Mouse (Mus musculus) MEL (cell line): ENCODE results near the gene Tbc1d2b. TPM values are rescaled to one million over a fixed set of nuclear protein-coding genes. Genes with fewer than 3 reads are reported as not detected.

Experiments used
- DNase-seq: peaks from one replicate; pipeline ENCODE4 v3.0.0; 2011; ENCODE audit warnings: low read depth, low spot score
- H3K27ac ChIP-seq: 2 replicates; pipeline ENCODE4 v1.5.1; 2012; ENCODE audit warnings: low read depth, mild to moderate bottlenecking, control low read depth, low read length, moderate library complexity; ENCODE audit not compliant: control insufficient read depth
- H3K27me3 ChIP-seq, 2 experiments: fragments of 150-350 bp in 1 of 2; sonication (generic) in 1 of 2; 2 replicates each; pipeline ENCODE4 v1.6.1; 2012; ENCODE audit warnings: low read length in 2 of 2, mild to moderate bottlenecking in 2 of 2, improper control_type of control experiment in 1 of 2, moderate library complexity in 1 of 2; ENCODE audit not compliant: insufficient read depth in 2 of 2, control insufficient read depth in 1 of 2
- H3K36me3 ChIP-seq, 2 experiments: 2 replicates each; pipeline ENCODE4 v1.6.1; 2012 to 2014; ENCODE audit warnings: low read length in 2 of 2, improper control_type of control experiment in 1 of 2, inconsistent platforms in 1 of 2, mild to moderate bottlenecking in 1 of 2; ENCODE audit not compliant: insufficient read depth in 2 of 2, control insufficient read depth in 1 of 2
- H3K4me1 ChIP-seq, 2 experiments: fragments of 150-350 bp in 1 of 2; sonication (generic) in 1 of 2; 2 replicates each; pipeline ENCODE4 v1.6.1; 2012; ENCODE audit warnings: low read length in 2 of 2, improper control_type of control experiment in 1 of 2, mild to moderate bottlenecking in 1 of 2; ENCODE audit not compliant: insufficient read depth in 2 of 2, control insufficient read depth in 1 of 2
- H3K4me3 ChIP-seq, 2 experiments: fragments of 150-350 bp in 1 of 2; sonication (generic) in 1 of 2; 2 replicates each; pipeline ENCODE4 v1.5.1; 2012; ENCODE audit warnings: low read depth in 2 of 2, low read length in 2 of 2, mild to moderate bottlenecking in 2 of 2, moderate library complexity in 2 of 2, control low read depth in 1 of 2, improper control_type of control experiment in 1 of 2; ENCODE audit not compliant: control insufficient read depth in 1 of 2, insufficient read depth in 1 of 2
- H3K79me2 ChIP-seq: 2 replicates; pipeline ENCODE4 v1.6.1; 2012; ENCODE audit warnings: mild to moderate bottlenecking, low read length, moderate library complexity; ENCODE audit not compliant: control insufficient read depth, poor library complexity, insufficient read depth
- H3K9ac ChIP-seq: 2 replicates; pipeline ENCODE4 v1.6.1; 2012; ENCODE audit warnings: low read depth, mild to moderate bottlenecking, control low read depth, low read length, moderate library complexity; ENCODE audit not compliant: control insufficient read depth, poor library complexity, severe bottlenecking
- H3K9me3 ChIP-seq: fragments of 150-350 bp; sonication (generic); replicated peaks from 2 replicates; pipeline ENCODE4 v1.6.1; 2012; ENCODE audit warnings: mild to moderate bottlenecking, low read length, improper control_type of control experiment, moderate library complexity; ENCODE audit not compliant: insufficient read depth
- CHD1 ChIP-seq: IDR thresholded peaks from 2 replicates; pipeline ENCODE4 v1.6.1; 2012; ENCODE audit warnings: low read depth, mild to moderate bottlenecking, inconsistent platforms, low read length, improper control_type of control experiment
- ELF1 ChIP-seq: IDR thresholded peaks from 2 replicates; pipeline ENCODE4 v1.6.1; 2014; ENCODE audit warnings: low read depth, mild to moderate bottlenecking, inconsistent platforms, low read length, improper control_type of control experiment, moderate library complexity
- EP300 ChIP-seq, 2 experiments: IDR thresholded peaks; 2 replicates each; pipeline ENCODE4 v1.6.1; 2011; ENCODE audit warnings: improper control_type of control experiment in 2 of 2, low read length in 2 of 2, low read depth in 1 of 2, mild to moderate bottlenecking in 1 of 2
- GABPA ChIP-seq: IDR thresholded peaks from 2 replicates; pipeline ENCODE4 v1.6.1; 2012; ENCODE audit warnings: low read depth, mild to moderate bottlenecking, inconsistent platforms, low read length, improper control_type of control experiment, moderate library complexity
- GATA1 ChIP-seq: IDR thresholded peaks from 2 replicates; pipeline ENCODE4 v1.6.1; 2011; ENCODE audit warnings: low read depth, low read length, improper control_type of control experiment
- HCFC1 ChIP-seq: IDR thresholded peaks from 2 replicates; pipeline ENCODE4 v1.6.1; 2012; ENCODE audit warnings: low read depth, mild to moderate bottlenecking, inconsistent platforms, low read length, improper control_type of control experiment, moderate library complexity
- JUND ChIP-seq: IDR thresholded peaks from 2 replicates; pipeline ENCODE4 v1.6.1; 2011; ENCODE audit warnings: low read depth, mild to moderate bottlenecking, improper control_type of control experiment, low read length
- KAT2A ChIP-seq: conservative IDR thresholded peaks from 2 replicates; pipeline ENCODE4 v1.6.1; 2012; ENCODE audit warnings: low read depth, low read length, improper control_type of control experiment, inconsistent platforms
- MAX ChIP-seq: IDR thresholded peaks from 2 replicates; pipeline ENCODE4 v1.6.1; 2011; ENCODE audit warnings: low read length, improper control_type of control experiment
- MXI1 ChIP-seq: IDR thresholded peaks from 2 replicates; pipeline ENCODE4 v1.6.1; 2011; ENCODE audit warnings: mild to moderate bottlenecking, low read depth, low read length, improper control_type of control experiment
- NELFE ChIP-seq: IDR thresholded peaks from 2 replicates; pipeline ENCODE4 v1.6.1; 2011; ENCODE audit warnings: low read depth, low read length, improper control_type of control experiment
- NRF1 ChIP-seq: IDR thresholded peaks from 2 replicates; pipeline ENCODE4 v1.6.1; 2014; ENCODE audit warnings: low read depth, mild to moderate bottlenecking, inconsistent platforms, low read length, improper control_type of control experiment, moderate library complexity; ENCODE audit not compliant: poor library complexity, insufficient read depth, severe bottlenecking
- POLR2AphosphoS2 ChIP-seq: IDR thresholded peaks from 2 replicates; pipeline ENCODE4 v1.6.1; 2011; ENCODE audit warnings: low read length, improper control_type of control experiment
- POLR2AphosphoS5 ChIP-seq: IDR thresholded peaks from 2 replicates; pipeline ENCODE4 v1.6.1; 2012; ENCODE audit warnings: low read depth, borderline replicate concordance, mild to moderate bottlenecking, inconsistent platforms, low read length, moderate library complexity, mixed read lengths
- RAD21 ChIP-seq: IDR thresholded peaks from 2 replicates; pipeline ENCODE4 v1.6.1; 2011; ENCODE audit warnings: mild to moderate bottlenecking, low read depth, low read length, improper control_type of control experiment
- RCOR1 ChIP-seq: IDR thresholded peaks from 2 replicates; pipeline ENCODE4 v1.6.1; 2012; ENCODE audit warnings: low read depth, mild to moderate bottlenecking, inconsistent platforms, low read length, improper control_type of control experiment
- TAL1 ChIP-seq: IDR thresholded peaks from 2 replicates; pipeline ENCODE4 v1.6.1; 2012; ENCODE audit warnings: mild to moderate bottlenecking, inconsistent platforms, low read length, moderate library complexity, mixed read lengths
- TBP ChIP-seq: IDR thresholded peaks from 2 replicates; pipeline ENCODE4 v1.8.0; 2011; ENCODE audit warnings: low read depth, low read length, improper control_type of control experiment
- UBTF ChIP-seq: IDR thresholded peaks from 2 replicates; pipeline ENCODE4 v1.6.1; 2012; ENCODE audit warnings: low read depth, mild to moderate bottlenecking, inconsistent platforms, low read length, improper control_type of control experiment, moderate library complexity, borderline replicate concordance; ENCODE audit not compliant: insufficient read depth
- USF1 ChIP-seq: IDR thresholded peaks from 2 replicates; pipeline ENCODE4 v1.6.1; 2014; ENCODE audit warnings: low read depth, mild to moderate bottlenecking, inconsistent platforms, low read length, improper control_type of control experiment, moderate library complexity
- USF2 ChIP-seq, 2 experiments: IDR thresholded peaks; 2 replicates each; pipeline ENCODE4 v1.6.1; 2011 to 2012; ENCODE audit warnings: improper control_type of control experiment in 2 of 2, low read length in 2 of 2, borderline replicate concordance in 1 of 2, inconsistent platforms in 1 of 2, low read depth in 1 of 2, mild to moderate bottlenecking in 1 of 2; ENCODE audit not compliant: insufficient read depth in 1 of 2
- ZC3H11A ChIP-seq: IDR thresholded peaks from 2 replicates; pipeline ENCODE4 v1.6.1; 2012; ENCODE audit warnings: low read depth, mild to moderate bottlenecking, inconsistent platforms, low read length, improper control_type of control experiment
- ZKSCAN1 ChIP-seq: IDR thresholded peaks from 2 replicates; pipeline ENCODE4 v1.6.1; 2012; ENCODE audit warnings: low read depth, mild to moderate bottlenecking, inconsistent platforms, low read length, improper control_type of control experiment, moderate library complexity
- ZNF384 ChIP-seq: IDR thresholded peaks from 2 replicates; pipeline ENCODE4 v1.6.1; 2012; ENCODE audit warnings: low read depth, mild to moderate bottlenecking, inconsistent platforms, low read length, improper control_type of control experiment
- polyA plus RNA-seq, 2 experiments: library from polyadenylated mRNA; stranded (reverse) in 1 of 2; unstranded in 1 of 2; fragments of >175 nt in 1 of 2; fragments of >200 nt in 1 of 2; gene quantifications; 2 replicates each; pipeline versions ENCODE4 v1.2.1 to v1.2.4; 2012; ENCODE audit warnings: low replicate concordance in 2 of 2, low read depth in 1 of 2; ENCODE audit not compliant: insufficient read length in 2 of 2, insufficient read depth in 1 of 2, missing spikeins in 1 of 2
- total RNA-seq: library from RNA; depleted of rRNA; stranded (reverse); fragments of 300-350 nt; gene quantifications from 2 replicates; pipeline ENCODE4 v1.2.3, GENCODE M21; 2012

The Tbc1d2b gene
- total and polyA plus RNA-seq, 3 experiments = 7.1 to 12.6 TPM; not detected in 1

DNA sequence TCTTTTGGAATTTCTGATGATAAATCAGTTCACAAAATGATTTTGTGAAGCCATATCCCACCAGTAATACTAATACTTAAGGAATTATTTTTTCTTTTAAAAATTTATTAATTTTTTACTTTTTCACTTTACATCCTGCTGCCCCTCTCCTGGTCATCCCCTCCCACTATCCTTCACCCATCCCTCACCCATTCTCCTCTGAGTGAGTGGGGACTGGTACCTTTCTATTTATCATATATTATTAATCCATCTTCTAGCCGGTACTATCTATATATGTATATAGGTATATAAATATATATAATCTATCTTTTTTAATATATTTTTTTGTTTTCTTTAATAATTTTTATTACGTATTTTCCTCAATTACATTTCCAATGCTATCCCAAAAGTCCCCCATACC lies 33.6 kb upstream of the Tbc1d2b start:
- no peak overlapping the region for H3K9ac ChIP-seq
- DNase-seq = no peak
- H3K4me1 ChIP-seq = no peaks in the 10 kb centered on the region
- no peaks in the 10 kb centered on the region for H3K36me3 ChIP-seq
- no peaks in the 10 kb centered on the region for H3K9me3 ChIP-seq
- no peaks in the 10 kb centered on the region for H3K27me3 ChIP-seq
- no peak overlapping the region for H3K27ac ChIP-seq
- TF ChIP-seq GABPA = no peak
- no peak for TF ChIP-seq NELFE
- TF ChIP-seq ZKSCAN1 = no peak
- no peak for TF ChIP-seq POLR2AphosphoS5
- TF ChIP-seq RAD21 = no peak
- TF ChIP-seq USF1 = no peak
- TF ChIP-seq POLR2AphosphoS2 = no peak
- no peak for TF ChIP-seq ZNF384
- TF ChIP-seq ZC3H11A = no peak
- no peak for TF ChIP-seq HCFC1
- no peak for TF ChIP-seq CHD1
- no peak for TF ChIP-seq UBTF
- no peak for TF ChIP-seq EP300 (IDR thresholded peaks at IDR 0.05; ENCODE audit: low read depth in 1 of 2, low read length in 2 of 2)
- no peak for TF ChIP-seq TBP
- no peak overlapping the region for H3K4me3 ChIP-seq
- H3K79me2 ChIP-seq = no peaks in the 10 kb centered on the region

GRCm38 (mm10) chr9:90303101-90303835 lies 32.7 kb upstream of the Tbc1d2b start:
- no peak for DNase-seq
- H3K36me3 ChIP-seq = no peaks in the 10 kb centered on the region
- H3K9ac ChIP-seq = no peak overlapping the region
- no peak overlapping the region for H3K27ac ChIP-seq
- no peaks in the 10 kb centered on the region for H3K27me3 ChIP-seq
- TF ChIP-seq MAX (no peak), USF1 (no peak), JUND (no peak), ELF1 (no peak), NELFE (no peak), ZNF384 (no peak), GATA1 (no peak), USF2 (IDR thresholded peaks at IDR 0.05; ENCODE audit: borderline replicate concordance in 1 of 2, insufficient read depth in 1 of 2, low read depth in 1 of 2, low read length in 2 of 2) (no peak), ZKSCAN1 (no peak), KAT2A (no peak), UBTF (no peak), TAL1 (no peak), RCOR1 (no peak), MXI1 (no peak), NRF1 (no peak), EP300 (IDR thresholded peaks at IDR 0.05; ENCODE audit: low read depth in 1 of 2, low read length in 2 of 2) (no peak)
- H3K9me3 ChIP-seq = no peaks in the 10 kb centered on the region
- H3K79me2 ChIP-seq = no peaks in the 10 kb centered on the region
- no peak overlapping the region for H3K4me3 ChIP-seq
- H3K4me1 ChIP-seq = no peaks in the 10 kb centered on the region
